Comparison of ENCODE assay signal across 14 mouse cellular contexts in the genomic region with DNA sequence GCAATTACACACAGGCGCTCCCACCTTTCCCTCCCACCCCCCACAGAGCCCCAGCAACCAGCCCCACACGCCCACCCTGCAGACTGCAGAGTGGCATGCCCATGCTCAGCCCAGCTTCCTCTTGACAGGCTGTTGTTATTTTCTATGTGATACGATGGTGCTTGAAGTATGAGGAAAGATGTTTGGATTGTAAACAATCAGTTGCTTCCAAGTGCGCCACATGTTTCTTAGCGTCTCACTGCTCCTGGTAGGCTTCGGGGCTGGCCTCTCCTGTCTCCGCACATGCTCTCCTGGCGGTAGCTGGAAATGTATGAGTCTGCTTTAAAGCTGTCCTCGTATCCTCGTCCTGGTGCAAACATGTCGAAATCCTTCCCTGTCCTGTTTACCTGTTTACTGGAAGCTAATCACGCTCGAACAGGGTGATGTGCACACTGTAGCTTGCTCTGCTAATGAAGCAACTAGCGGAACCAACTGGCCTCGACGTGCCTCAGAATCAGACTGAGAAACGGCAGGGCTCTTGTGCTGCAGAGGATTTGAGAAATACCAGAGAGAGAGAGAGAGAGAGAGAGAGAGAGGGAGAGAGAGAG. TPM values are rescaled to one million over a fixed set of nuclear protein-coding genes. Genes with fewer than 3 reads are reported as not detected.
DNase-seq lines count a peak whose midpoint lies in the region; ATAC-seq and TF ChIP-seq lines count a peak whose summit lies in the region.
"Had no signal": no experiment of that assay in that cellular context is flagged by ENCODE, and none has a peak within 500 bp of the region (broad histone marks: within the 10 kb centered on the region; RNA-seq: fewer than 3 reads in every experiment).

No protein-coding gene starts in this region.

- H3K27ac ChIP-seq in hindbrain, postnatal 0 days: no peak overlapping the region
- no peak overlapping the region for H3K27ac ChIP-seq in hindbrain, embryonic 12.5 days
- no peak overlapping the region for H3K27ac ChIP-seq in neural tube, embryonic 13.5 days (replicated peaks)
- H3K27ac ChIP-seq: stomach, embryonic 15.5 days had no signal

- no peaks in the 10 kb centered on the region for H3K36me3 ChIP-seq in hindbrain, postnatal 0 days (ENCODE audit: insufficient read depth, low read length)
- H3K36me3 ChIP-seq in hindbrain, embryonic 12.5 days: no peaks in the 10 kb centered on the region
- no peaks in the 10 kb centered on the region for H3K36me3 ChIP-seq in neural tube, embryonic 13.5 days
- H3K36me3 ChIP-seq: stomach, embryonic 15.5 days had no signal

- peaks cover 14% of the 10 kb centered on the region; the same call in 1 of the 2 replicates for H3K27me3 ChIP-seq in hindbrain, postnatal 0 days (ENCODE audit: insufficient read depth, low read length)
- peaks cover 46% of the 10 kb centered on the region for H3K27me3 ChIP-seq in hindbrain, embryonic 12.5 days
- peaks cover 63% of the 10 kb centered on the region for H3K27me3 ChIP-seq in neural tube, embryonic 13.5 days
- H3K27me3 ChIP-seq: stomach, embryonic 15.5 days had no signal

- DNase-seq in cerebellum, adult 9-10 months: peak; percentile 50
- DNase-seq in cerebellum, postnatal 14 days: no peak
- peak; percentile 22 for DNase-seq in hindbrain, postnatal 0 days (ENCODE audit: low spot score)
- DNase-seq in neural tube, embryonic 10.5 days (ENCODE audit: extremely low spot score, low spot score): no peak
- no peak for DNase-seq in adrenal gland, postnatal 36 days
- DNase-seq: layer of hippocampus, adult 9-11 months; spleen, adult 18-20 months had no signal

- no peak overlapping the region for H3K4me3 ChIP-seq in hindbrain, postnatal 0 days (ENCODE audit: low read length)
- H3K4me3 ChIP-seq in hindbrain, embryonic 12.5 days: no peak overlapping the region
- no peak overlapping the region for H3K4me3 ChIP-seq in neural tube, embryonic 13.5 days
- H3K4me3 ChIP-seq: stomach, embryonic 15.5 days had no signal

- no peaks in the 10 kb centered on the region for H3K9me3 ChIP-seq in hindbrain, postnatal 0 days (ENCODE audit: low read length)
- no peaks in the 10 kb centered on the region for H3K9me3 ChIP-seq in hindbrain, embryonic 12.5 days (replicated peaks)
- H3K9me3 ChIP-seq in neural tube, embryonic 13.5 days: no peaks in the 10 kb centered on the region
- H3K9me3 ChIP-seq: stomach, embryonic 15.5 days had no signal

- no peak for TF ChIP-seq CTCF in hindbrain, postnatal 0 days (IDR thresholded peaks at IDR 0.05; ENCODE audit: low read depth)

- ATAC-seq in hindbrain, postnatal 0 days: 0 out of 2 replicates have a peak, but pooled peaks have one; percentile 44
- ATAC-seq in hindbrain, embryonic 12.5 days (ENCODE audit: low FRiP score): no peak
- peak; percentile 47; the same call in 1 of the 2 replicates for ATAC-seq in neural tube, embryonic 13.5 days (ENCODE audit: low read depth)
- ATAC-seq: activated CD4-positive, CD25-positive, alpha-beta regulatory T cell, adult 4 months had no signal

- H3K9ac ChIP-seq in hindbrain, postnatal 0 days (replicated peaks; ENCODE audit: low read length): no peak overlapping the region
- no peak overlapping the region for H3K9ac ChIP-seq in hindbrain, embryonic 12.5 days
- no peak overlapping the region for H3K9ac ChIP-seq in neural tube, embryonic 13.5 days
- H3K9ac ChIP-seq: stomach, embryonic 15.5 days had no signal

- H3K4me1 ChIP-seq in hindbrain, postnatal 0 days (ENCODE audit: insufficient read depth, low read length): no peaks in the 10 kb centered on the region
- no peaks in the 10 kb centered on the region for H3K4me1 ChIP-seq in hindbrain, embryonic 12.5 days
- no peaks in the 10 kb centered on the region for H3K4me1 ChIP-seq in neural tube, embryonic 13.5 days (replicated peaks)
- H3K4me1 ChIP-seq: stomach, embryonic 15.5 days had no signal

- WGBS in hindbrain, postnatal 0 days: 39% methylated on average over 17 of the region's 17 CpGs
- 67% methylated on average over 17 of the region's 17 CpGs for WGBS in hindbrain, embryonic 12.5 days
- 60% methylated on average over 17 of the region's 17 CpGs for WGBS in neural tube, embryonic 13.5 days

- H3K4me2 ChIP-seq in hindbrain, postnatal 0 days (ENCODE audit: low read depth, low read length): peak overlapping the region; percentile 32
- no peak overlapping the region for H3K4me2 ChIP-seq in hindbrain, embryonic 12.5 days (replicated peaks)
- no peak overlapping the region for H3K4me2 ChIP-seq in neural tube, embryonic 13.5 days
- H3K4me2 ChIP-seq: midbrain, embryonic 11.5 days; stomach, embryonic 15.5 days had no signal

RNA-seq across cellular contexts. Expression of gene 4932438H23Rik, which starts 9.6 kb away (rescaled TPM):
- 1.6 and 2.0 TPM in 2 replicates for total RNA-seq in hindbrain, postnatal 0 days (2014; rRNA removed)
- 0.94 and 2.0 TPM in 2 replicates for polyA plus RNA-seq in hindbrain, postnatal 0 days (2015; fragmentation: Nextera tagmentation; extraction: Ambion mirVana)
- polyA plus RNA-seq in hindbrain, embryonic 12.5 days (2016; fragmentation: Nextera tagmentation; extraction: Ambion mirVana): 0.16 and 1.1 TPM in 2 replicates
- 0.47 TPM in 1 of 2 replicates, not detected in the other for polyA plus RNA-seq in neural tube, embryonic 13.5 days (2015; fragmentation: Nextera tagmentation; extraction: Ambion mirVana)
- total RNA-seq in adrenal gland, postnatal 36 days (2021): not detected
- total RNA-seq: adrenal gland, postnatal 25 days had no signal
- polyA plus RNA-seq: erythroblast, embryonic 14.5 days; midbrain, embryonic 11.5 days had no signal

RNA-seq across cellular contexts. Expression of gene Paxbp1, which starts 41.0 kb away (rescaled TPM):
- total RNA-seq in hindbrain, postnatal 0 days (2014; rRNA removed): 39.7 and 45.3 TPM in 2 replicates
- 22.8 and 27.2 TPM in 2 replicates for polyA plus RNA-seq in hindbrain, postnatal 0 days (2015; fragmentation: Nextera tagmentation; extraction: Ambion mirVana)
- polyA plus RNA-seq in hindbrain, embryonic 12.5 days (2016; fragmentation: Nextera tagmentation; extraction: Ambion mirVana): 104 and 113 TPM in 2 replicates
- polyA plus RNA-seq in neural tube, embryonic 13.5 days (2015; fragmentation: Nextera tagmentation; extraction: Ambion mirVana): 61.8 and 73.5 TPM in 2 replicates
- total RNA-seq in adrenal gland, postnatal 36 days (2021): 10 to 100 TPM; 44.3 to 62.3 TPM

Comparison
In these comparisons a context has a peak if more than half of its experiments do, and no peak if none do; other contexts are left out.
1. DNase-seq: peak in cerebellum, adult 9-10 months (single experiment) and hindbrain, postnatal 0 days (single experiment); none in cerebellum, postnatal 14 days (0 of 2), neural tube, embryonic 10.5 days (single experiment) and adrenal gland, postnatal 36 days (0 of 2).